Mouse (Mus musculus) heart, embryonic 12.5 days (tissue): ENCODE measurements around the gene Prph2. TPM values are rescaled to one million over a fixed set of nuclear protein-coding genes. Genes with fewer than 3 reads are reported as not detected.

ENCODE experiments used
- ATAC-seq: fragments of 200-750 bp; cut with Nextera tagmentation; 2 replicates; pipeline ENCODE4 v1.8.0; 2017; ENCODE audit warnings: moderate TSS enrichment, moderate library complexity; ENCODE audit not compliant: insufficient number of reproducible peaks, low FRiP score
- H3K27ac ChIP-seq: fragments of 300-500 bp; sonication (generic); 2 replicates; pipeline ENCODE4 v1.5.1; 2016; ENCODE audit warnings: mild to moderate bottlenecking, moderate library complexity; ENCODE audit not compliant: poor library complexity, severe bottlenecking
- H3K27me3 ChIP-seq: fragments of 300-500 bp; sonication (generic); replicated peaks from 2 replicates; pipeline ENCODE4 v1.6.1; 2016; ENCODE audit warnings: mild to moderate bottlenecking, moderate library complexity
- H3K36me3 ChIP-seq: fragments of 300-500 bp; sonication (generic); 2 replicates; pipeline ENCODE4 v1.6.1; 2016; ENCODE audit warnings: mild to moderate bottlenecking, moderate library complexity
- H3K4me1 ChIP-seq: fragments of 300-500 bp; sonication (generic); replicated peaks from 2 replicates; pipeline ENCODE4 v1.6.1; 2016; ENCODE audit warnings: mild to moderate bottlenecking
- H3K4me2 ChIP-seq: fragments of 300-500 bp; sonication (generic); 2 replicates; pipeline ENCODE4 v1.6.1; 2016; ENCODE audit warnings: mild to moderate bottlenecking, moderate library complexity
- H3K4me3 ChIP-seq: fragments of 300-500 bp; sonication (generic); 2 replicates; pipeline ENCODE4 v1.5.1; 2016; ENCODE audit warnings: mild to moderate bottlenecking
- H3K9ac ChIP-seq: fragments of 300-500 bp; sonication (generic); 2 replicates; pipeline ENCODE4 v1.6.1; 2016; ENCODE audit warnings: mild to moderate bottlenecking, moderate library complexity
- H3K9me3 ChIP-seq: fragments of 300-500 bp; sonication (generic); replicated peaks from 2 replicates; pipeline ENCODE4 v1.6.1; 2016; ENCODE audit warnings: mild to moderate bottlenecking, moderate library complexity
- WGBS: fragments of 180-500 bp; shearing (Covaris S2); methylation state at CpG from one replicate; pipeline ENCODE4 v1.1.7; 2016; 5-methylcytosine and 5-hydroxymethylcytosine counted together
- polyA plus RNA-seq: library from polyadenylated mRNA; unstranded; fragments of >200 nt; fragmentation: Nextera tagmentation; extraction: Ambion mirVana; gene quantifications from 2 replicates; pipeline ENCODE4 v1.2.1, GENCODE M21; 2016

The Prph2 gene
- polyA plus RNA-seq, 1 experiment from 2014 or later: not detected

DNA sequence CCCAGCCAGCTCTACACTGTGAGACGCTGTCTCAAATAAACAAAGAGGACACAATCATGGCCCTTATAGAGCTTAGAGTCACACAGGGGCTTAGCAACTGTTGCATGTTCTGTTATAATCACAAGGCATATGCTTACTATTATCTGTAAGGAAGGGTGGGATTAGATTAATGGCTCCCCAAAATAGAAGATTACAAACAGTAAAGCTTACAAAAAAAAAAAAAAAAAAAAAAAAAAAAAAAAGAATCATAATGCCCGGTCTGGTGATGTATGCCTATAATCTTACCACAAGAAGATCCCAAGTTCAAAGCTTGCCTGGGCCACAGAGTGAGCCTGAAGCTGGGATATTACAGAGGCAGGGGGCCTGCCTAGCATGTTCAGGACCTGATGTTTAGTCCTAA lies 29.9 kb upstream of the Prph2 start:
- Histone ChIP-seq H3K9ac (no peak overlapping the region), H3K36me3 (no peaks in the 10 kb centered on the region), H3K4me2 (peak overlapping the region; percentile 1; the same call in 1 of the 2 replicates), H3K27ac (no peak overlapping the region), H3K9me3 (no peaks in the 10 kb centered on the region; the same call in 1 of the 2 replicates), H3K4me3 (no peak overlapping the region), H3K4me1 (peaks cover 23% of the 10 kb centered on the region), H3K27me3 (peaks cover 17% of the 10 kb centered on the region; the same call in 1 of the 2 replicates)
- WGBS: 58% methylated on average over 2 of the region's 2 CpGs
- no peak for ATAC-seq

DNA sequence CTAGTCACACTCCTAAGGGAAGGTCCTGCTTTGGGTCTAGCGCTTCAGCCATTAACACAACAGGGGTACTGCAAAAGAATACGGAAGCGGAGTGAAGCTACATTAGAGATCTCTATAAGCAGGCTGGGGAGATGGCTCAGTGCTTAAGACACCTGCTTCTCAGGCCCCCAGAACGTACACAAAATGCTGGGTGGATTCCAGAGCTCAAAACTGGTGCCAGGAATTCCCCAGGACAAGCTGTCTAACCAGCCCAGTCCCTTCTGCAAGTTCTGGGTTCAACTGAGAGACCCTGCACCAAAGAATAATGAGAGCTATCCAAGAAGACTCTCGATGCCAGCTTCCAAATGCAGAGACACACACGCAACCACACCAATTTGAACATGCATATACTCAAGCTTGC lies 28.5 kb upstream of the Prph2 start:
- Histone ChIP-seq H3K4me3 (no peak overlapping the region), H3K4me1 (peaks cover 30% of the 10 kb centered on the region), H3K9ac (no peak overlapping the region), H3K27ac (no peak overlapping the region), H3K4me2 (no peak overlapping the region), H3K9me3 (no peaks in the 10 kb centered on the region), H3K36me3 (no peaks in the 10 kb centered on the region), H3K27me3 (peaks cover 17% of the 10 kb centered on the region; the same call in 1 of the 2 replicates)
- no peak for ATAC-seq
- 84% methylated on average over 6 of the region's 6 CpGs for WGBS

DNA sequence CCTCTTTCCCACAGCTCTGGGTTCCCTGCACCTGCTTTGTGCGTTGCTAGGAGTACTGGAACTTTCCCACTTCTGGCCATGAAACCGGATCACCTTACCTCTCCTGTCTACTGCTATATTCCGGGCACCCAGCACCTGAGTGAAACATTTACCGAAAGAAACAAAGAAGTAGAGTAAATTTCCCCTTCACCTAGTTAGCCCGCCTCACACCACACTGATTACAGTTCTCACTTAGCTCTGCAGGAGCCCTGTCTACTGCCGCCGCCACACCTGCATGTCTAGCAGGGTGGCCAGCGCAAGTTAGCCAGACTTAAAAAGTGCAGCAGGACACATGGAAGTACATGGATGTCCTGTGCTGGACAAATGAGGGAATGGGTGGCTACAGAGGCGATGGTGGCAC lies 27.2 kb upstream of the Prph2 start:
- Histone ChIP-seq H3K27ac (no peak overlapping the region), H3K9me3 (no peaks in the 10 kb centered on the region), H3K4me3 (no peak overlapping the region), H3K9ac (no peak overlapping the region), H3K4me1 (peaks cover 26% of the 10 kb centered on the region), H3K4me2 (no peak overlapping the region), H3K27me3 (peaks cover 17% of the 10 kb centered on the region; the same call in 1 of the 2 replicates), H3K36me3 (no peaks in the 10 kb centered on the region)
- WGBS: 80% methylated on average over 9 of the region's 9 CpGs
- ATAC-seq: no peak

DNA sequence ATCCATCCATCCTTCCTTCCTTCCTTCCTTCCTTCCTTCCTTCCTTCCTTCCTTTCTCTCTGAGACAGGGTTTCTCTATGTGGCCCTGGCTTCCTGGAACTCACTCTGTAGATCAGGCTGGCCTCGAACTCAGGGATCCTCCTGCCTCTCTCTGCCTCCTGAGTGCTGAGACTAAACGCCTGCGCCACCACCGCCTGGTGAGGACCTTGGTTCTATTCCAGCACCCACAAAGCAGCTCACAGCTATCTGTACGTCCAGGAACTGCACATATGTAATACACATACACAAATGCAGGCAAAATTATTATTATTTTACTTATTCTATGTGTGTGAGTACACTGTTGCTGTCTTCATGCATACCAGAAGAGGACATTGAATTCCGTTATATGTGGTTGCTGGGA lies 25.5 kb upstream of the Prph2 start:
- 91% methylated on average over 6 of the region's 6 CpGs for WGBS

DNA sequence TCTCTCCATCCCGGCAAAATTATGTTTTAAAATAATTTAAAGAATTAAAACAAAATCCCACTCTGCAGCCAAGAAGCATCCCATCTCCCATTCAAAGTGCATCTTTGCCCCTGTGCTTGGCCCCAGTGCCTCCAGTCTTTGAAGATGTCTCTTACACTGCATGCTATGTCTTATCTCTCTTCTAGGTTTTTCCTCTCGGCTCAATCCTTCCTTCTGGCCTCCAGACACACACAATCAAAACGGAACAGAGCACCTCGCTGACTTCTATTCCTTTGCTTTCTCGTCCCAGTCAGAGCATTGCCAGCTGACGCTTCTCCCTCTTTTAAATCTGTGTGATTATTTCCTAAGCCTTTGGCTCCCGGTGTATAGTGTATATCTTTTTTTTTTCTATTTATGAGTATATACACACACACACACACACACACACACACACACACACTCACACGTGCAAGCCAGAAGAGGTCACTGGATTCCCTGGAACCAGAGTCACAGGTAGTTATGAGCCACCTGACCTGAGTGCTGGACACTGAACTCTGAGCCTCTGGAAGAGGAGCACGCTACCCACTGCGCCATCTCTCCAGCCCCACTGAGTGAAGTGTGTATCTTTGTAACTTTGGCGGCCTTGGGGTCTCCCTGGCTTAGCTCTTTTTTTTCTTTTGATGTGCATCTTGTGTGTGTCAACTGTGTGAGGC lies 24.9 kb upstream of the Prph2 start:
- WGBS: 41% methylated on average over 11 of the region's 11 CpGs
- Histone ChIP-seq H3K4me3 (no peak overlapping the region), H3K27ac (no peak overlapping the region), H3K27me3 (peaks cover 17% of the 10 kb centered on the region; the same call in 1 of the 2 replicates), H3K9me3 (no peaks in the 10 kb centered on the region), H3K4me2 (peak overlapping the region; percentile 57), H3K4me1 (peaks cover 17% of the 10 kb centered on the region), H3K9ac (no peak overlapping the region), H3K36me3 (no peaks in the 10 kb centered on the region)
- ATAC-seq: no peak

More for the DNA sequence above, 25.5 kb upstream of the Prph2 start:
- Histone ChIP-seq H3K9me3 (no peaks in the 10 kb centered on the region), H3K27ac (no peak overlapping the region), H3K4me3 (no peak overlapping the region), H3K36me3 (no peaks in the 10 kb centered on the region), H3K4me1 (peaks cover 21% of the 10 kb centered on the region), H3K27me3 (peaks cover 17% of the 10 kb centered on the region; the same call in 1 of the 2 replicates), H3K4me2 (no peak overlapping the region), H3K9ac (no peak overlapping the region)
- ATAC-seq: no peak

DNA sequence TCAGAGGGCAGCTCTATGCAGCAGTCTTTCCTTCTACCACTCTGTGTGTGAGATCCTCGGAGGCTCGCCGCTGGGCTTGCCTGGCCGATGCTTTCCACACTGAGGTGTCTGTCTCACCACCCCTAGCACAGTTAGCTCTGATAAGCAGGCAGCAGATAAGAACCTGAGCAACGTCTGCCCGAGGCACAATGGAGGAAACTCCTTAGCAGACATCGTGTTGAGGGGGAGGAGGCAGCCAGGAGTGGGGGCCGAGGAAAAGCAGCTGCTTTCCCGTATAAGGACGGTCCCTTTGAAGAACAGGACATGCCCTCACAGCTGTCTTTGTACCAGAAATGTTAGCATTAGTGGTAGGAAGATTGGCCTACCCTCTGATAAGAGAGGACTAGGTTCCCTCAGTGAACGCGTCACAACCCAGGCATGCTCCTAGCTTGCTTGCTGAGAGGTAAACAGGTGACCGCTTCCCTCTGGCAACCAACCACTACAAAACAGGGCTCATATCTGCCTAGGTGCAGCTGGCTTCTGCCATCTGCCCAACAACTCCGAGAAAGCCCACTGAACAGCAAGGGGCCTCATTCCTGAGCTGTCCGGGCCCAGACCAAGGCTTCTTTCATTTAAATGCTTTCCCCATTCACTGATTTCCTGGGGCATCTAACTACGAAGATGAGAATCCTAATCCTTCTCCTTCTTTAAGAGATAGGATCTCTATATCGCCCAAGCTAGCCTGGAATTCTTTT lies 24.2 kb upstream of the Prph2 start:
- Histone ChIP-seq H3K36me3 (no peaks in the 10 kb centered on the region), H3K9me3 (no peaks in the 10 kb centered on the region), H3K9ac (peak overlapping the region; percentile 58), H3K27me3 (peaks cover 17% of the 10 kb centered on the region; the same call in 1 of the 2 replicates), H3K4me3 (peak overlapping the region; percentile 18), H3K4me2 (peak overlapping the region; percentile 57), H3K27ac (no peak overlapping the region), H3K4me1 (peaks cover 17% of the 10 kb centered on the region)
- 11% methylated on average over 17 of the region's 17 CpGs for WGBS
- ATAC-seq: peak; percentile 7; the same call in 1 of the 2 replicates

DNA sequence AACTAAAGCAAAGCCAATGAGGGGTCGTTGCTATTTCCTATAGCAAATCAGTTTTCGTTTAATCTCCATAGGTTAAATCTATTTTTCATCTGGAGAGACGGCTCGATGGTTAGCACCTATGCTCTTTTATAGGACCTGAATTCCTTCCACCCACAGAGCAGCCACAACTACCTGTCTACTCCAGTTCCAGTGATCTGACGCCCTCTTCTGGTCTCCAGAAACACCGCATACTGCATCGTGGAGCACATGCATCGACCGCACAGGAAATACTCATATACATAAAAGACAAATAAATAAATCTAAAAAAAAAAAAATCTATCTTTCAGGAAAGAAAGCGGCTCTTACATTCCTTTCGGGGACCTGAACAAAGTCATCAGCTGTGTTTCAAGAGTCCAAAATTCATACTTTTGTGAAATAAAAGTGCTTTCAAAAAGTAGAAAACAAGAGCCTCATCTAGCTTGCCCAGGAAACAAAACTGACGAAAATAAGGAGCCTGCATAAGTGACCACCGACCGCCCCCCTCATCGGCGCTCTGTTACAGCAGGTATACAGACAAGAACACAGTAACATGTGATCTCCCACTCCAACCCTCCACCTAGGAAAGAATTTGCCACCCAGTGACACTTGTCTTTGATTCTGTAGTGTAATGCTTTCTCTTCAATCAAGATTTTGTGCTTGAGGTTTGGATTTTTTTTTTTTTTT lies 21.6 kb upstream of the Prph2 start:
- H3K4me3 ChIP-seq: peak overlapping the region; percentile 79
- peak overlapping the region; percentile 88; the same call in 1 of the 2 replicates for H3K27ac ChIP-seq
- H3K27me3 ChIP-seq: peaks cover 4% of the 10 kb centered on the region; the same call in 1 of the 2 replicates
- peaks cover 8% of the 10 kb centered on the region for H3K36me3 ChIP-seq
- 30% methylated on average over 16 of the region's 16 CpGs for WGBS
- peaks cover 35% of the 10 kb centered on the region for H3K4me1 ChIP-seq
- H3K9me3 ChIP-seq: no peaks in the 10 kb centered on the region
- peak overlapping the region; percentile 73 for H3K4me2 ChIP-seq
- no peak for ATAC-seq
- peak overlapping the region; percentile 79; the same call in 1 of the 2 replicates for H3K9ac ChIP-seq

DNA sequence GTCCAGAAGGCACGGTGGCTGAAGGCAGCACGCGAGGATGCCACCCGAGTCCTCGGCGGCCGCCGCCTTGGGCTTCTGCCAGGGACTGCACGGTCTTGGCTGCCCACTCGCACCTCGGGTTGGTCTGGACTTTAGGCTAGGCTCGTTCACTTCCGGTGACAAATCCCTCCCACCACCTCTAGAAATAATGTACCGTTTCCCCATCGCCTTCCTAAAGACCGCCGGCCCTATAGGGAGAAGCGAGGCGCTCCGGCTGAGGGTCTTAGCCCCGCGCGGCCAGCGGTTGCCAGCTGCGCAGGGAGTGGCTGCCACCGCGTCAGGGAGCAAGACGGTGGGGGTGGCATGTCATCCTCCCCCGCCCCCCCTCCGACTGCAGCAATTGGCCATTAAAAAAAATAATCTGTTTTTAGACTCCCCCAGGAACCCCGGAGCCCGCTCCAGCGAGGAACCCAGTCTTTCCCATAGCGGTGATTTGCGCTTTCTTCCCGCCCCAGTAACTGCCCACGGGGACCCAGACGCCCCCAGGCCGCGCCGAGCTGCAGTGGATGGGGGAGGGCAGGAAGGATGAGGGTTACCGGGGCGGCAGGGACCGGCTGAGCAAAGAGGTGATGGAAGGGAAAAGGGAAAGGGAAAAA lies 20.7 kb upstream of the Prph2 start:
- peak overlapping the region; percentile 88 for H3K27ac ChIP-seq
- H3K4me1 ChIP-seq: peaks cover 38% of the 10 kb centered on the region
- no peaks in the 10 kb centered on the region for H3K27me3 ChIP-seq
- peak; percentile 35 for ATAC-seq
- H3K9me3 ChIP-seq: no peaks in the 10 kb centered on the region
- H3K4me3 ChIP-seq: peak overlapping the region; percentile 79
- H3K36me3 ChIP-seq: peaks cover 10% of the 10 kb centered on the region
- H3K9ac ChIP-seq: peak overlapping the region; percentile 79
- peak overlapping the region; percentile 73 for H3K4me2 ChIP-seq
- under 1% methylated on average over 44 of the region's 44 CpGs for WGBS

DNA sequence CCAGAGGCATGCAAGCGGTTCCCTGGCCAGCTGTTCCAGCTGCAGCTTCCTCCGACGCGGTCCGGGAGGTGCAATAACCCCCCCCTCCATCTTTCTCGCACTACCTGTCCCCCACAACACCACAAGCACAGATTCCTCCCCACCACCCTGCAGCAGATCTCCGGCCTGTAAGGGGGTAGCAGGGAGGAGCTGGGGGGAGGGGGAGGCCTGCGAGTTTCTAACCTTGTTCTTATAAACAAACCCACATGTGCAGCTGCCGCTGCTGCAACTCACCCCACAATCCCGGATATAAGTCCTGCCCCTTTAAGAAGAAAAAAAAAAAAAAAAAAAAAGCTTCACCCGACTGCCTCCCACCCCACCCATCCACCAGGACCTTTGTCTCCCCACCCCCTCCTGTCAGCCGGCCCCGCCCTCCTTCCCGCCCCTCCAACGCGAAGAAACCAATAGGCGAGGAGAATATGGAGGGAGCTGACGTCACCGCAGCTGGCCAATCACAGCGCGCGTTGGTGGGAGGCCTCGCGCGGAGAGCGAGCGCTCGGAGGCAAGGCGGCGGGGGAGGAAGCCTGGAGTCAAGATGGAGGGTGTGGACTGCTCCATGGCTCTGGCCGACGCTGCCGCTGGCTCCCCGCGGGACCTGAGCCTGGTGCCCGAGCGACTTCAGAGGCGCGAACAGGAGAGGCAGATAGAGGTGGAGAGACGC lies 20.0 kb upstream of the Prph2 start, which contains the start of gene Tbcc:
Gene Tbcc, plus strand, starts transcription at position 569 of the 700 bp plus-strand sequence.
- H3K27ac ChIP-seq: peak within 1 kb of the TSS; percentile 88
- H3K36me3 ChIP-seq: peaks cover 10% of the 10 kb centered on the region
- peak; percentile 93 for ATAC-seq
- peak within 1 kb of the TSS; percentile 79 for H3K4me3 ChIP-seq
- H3K9me3 ChIP-seq: no peaks in the 10 kb centered on the region
- under 1% methylated on average over 40 of the region's 40 CpGs for WGBS
- no peaks in the 10 kb centered on the region for H3K27me3 ChIP-seq
- H3K4me1 ChIP-seq: peaks cover 35% of the 10 kb centered on the region
- peak within 1 kb of the TSS; percentile 96 for H3K4me2 ChIP-seq
- peak within 1 kb of the TSS; percentile 91 for H3K9ac ChIP-seq
